Mouse (Mus musculus) heart, adult 2 months (tissue): ENCODE measurements at regions not wholly inside any gene's neighbourhood (a gene's known extent, or its start where the extent isn't known, plus 50 kb on each side); places are given as distances from the start of the nearest gene placed in this dataset.

Experiments
- DNase-seq, 2 experiments: peaks; one replicate each; pipeline ENCODE4 v3.0.0; 2021
- H3K27ac ChIP-seq: fragments of 200-600 bp; 2 replicates; pipeline ENCODE4 v1.8.1; 2022
- H3K27me3 ChIP-seq: fragments of 200-500 bp; 2 replicates; pipeline ENCODE4 v1.6.1; 2012; ENCODE audit warnings: mild to moderate bottlenecking, low read length, inconsistent platforms, mixed read lengths; ENCODE audit not compliant: control insufficient read depth, insufficient read depth
- H3K36me3 ChIP-seq: fragments of 200-500 bp; 2 replicates; pipeline ENCODE4 v1.6.1; 2012; ENCODE audit warnings: low read length, inconsistent platforms; ENCODE audit not compliant: control insufficient read depth, insufficient read depth
- H3K4me1 ChIP-seq: fragments of 200-500 bp; 2 replicates; pipeline ENCODE4 v1.6.1; 2011; ENCODE audit warnings: low read length; ENCODE audit not compliant: control insufficient read depth, insufficient read depth
- H3K4me3 ChIP-seq: fragments of 200-600 bp; 2 replicates; pipeline ENCODE4 v1.8.1; 2022
- H3K79me2 ChIP-seq: fragments of 200-500 bp; replicated peaks from 2 replicates; pipeline ENCODE4 v1.6.1; 2012; ENCODE audit warnings: mild to moderate bottlenecking, inconsistent platforms, low read length, moderate library complexity, mixed read lengths; ENCODE audit not compliant: control insufficient read depth, insufficient read depth
- H3K9ac ChIP-seq: fragments of 200-500 bp; 2 replicates; pipeline ENCODE4 v1.6.1; 2012; ENCODE audit warnings: low read depth, mild to moderate bottlenecking, control low read depth, inconsistent platforms, low read length, mixed read lengths
- CTCF ChIP-seq: fragments of 200-600 bp; IDR thresholded peaks from 2 replicates; pipeline ENCODE4 v1.8.1; 2022; ENCODE audit warnings: antibody characterized with exemption, mild to moderate bottlenecking, moderate library complexity
- EP300 ChIP-seq: fragments of 200-500 bp; IDR thresholded peaks from 2 replicates; pipeline ENCODE4 v1.6.1; 2011; ENCODE audit warnings: low read depth, low read length, control low read depth; ENCODE audit not compliant: insufficient read depth
- POLR2A ChIP-seq: fragments of 200-500 bp; IDR thresholded peaks from 2 replicates; pipeline ENCODE4 v1.6.1; 2011; ENCODE audit warnings: mild to moderate bottlenecking, low read depth, low read length, control low read depth; ENCODE audit not compliant: insufficient read depth
- WGBS: fragments of 180-500 bp; shearing (Covaris S2); methylation state at CpG from one replicate; pipeline ENCODE4 v1.1.7; 2018; 5-methylcytosine and 5-hydroxymethylcytosine counted together
- intact Hi-C: fragments of 180-260 bp; cut with DNase I; formaldehyde crosslinking; loops from one replicate; pipeline ENCODE4 v1.15.1; 2025

DNA sequence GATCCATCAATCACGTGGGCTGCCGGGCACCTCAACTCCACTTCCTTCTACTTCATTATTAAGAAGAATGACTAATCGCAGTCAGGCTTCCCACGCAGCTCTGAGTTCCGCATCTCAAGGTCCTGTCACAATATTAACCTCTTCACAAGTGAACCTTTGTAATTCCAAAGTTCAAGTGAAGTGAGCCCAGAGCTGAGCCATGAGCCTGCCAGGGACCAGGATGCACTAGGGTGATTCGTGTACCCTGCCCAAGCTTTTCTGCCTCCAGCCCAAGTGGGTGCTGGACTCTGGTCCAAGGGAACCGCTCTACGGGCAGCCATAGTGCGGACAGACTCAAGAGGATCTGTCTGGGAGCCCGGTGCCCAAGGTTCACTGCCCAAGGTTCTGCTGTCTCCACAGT is 463.4 kb downstream of the Ajap1 start:
- 80% methylated on average over 10 of the region's 10 CpGs for WGBS
- intact Hi-C loops = no loop called here

DNA sequence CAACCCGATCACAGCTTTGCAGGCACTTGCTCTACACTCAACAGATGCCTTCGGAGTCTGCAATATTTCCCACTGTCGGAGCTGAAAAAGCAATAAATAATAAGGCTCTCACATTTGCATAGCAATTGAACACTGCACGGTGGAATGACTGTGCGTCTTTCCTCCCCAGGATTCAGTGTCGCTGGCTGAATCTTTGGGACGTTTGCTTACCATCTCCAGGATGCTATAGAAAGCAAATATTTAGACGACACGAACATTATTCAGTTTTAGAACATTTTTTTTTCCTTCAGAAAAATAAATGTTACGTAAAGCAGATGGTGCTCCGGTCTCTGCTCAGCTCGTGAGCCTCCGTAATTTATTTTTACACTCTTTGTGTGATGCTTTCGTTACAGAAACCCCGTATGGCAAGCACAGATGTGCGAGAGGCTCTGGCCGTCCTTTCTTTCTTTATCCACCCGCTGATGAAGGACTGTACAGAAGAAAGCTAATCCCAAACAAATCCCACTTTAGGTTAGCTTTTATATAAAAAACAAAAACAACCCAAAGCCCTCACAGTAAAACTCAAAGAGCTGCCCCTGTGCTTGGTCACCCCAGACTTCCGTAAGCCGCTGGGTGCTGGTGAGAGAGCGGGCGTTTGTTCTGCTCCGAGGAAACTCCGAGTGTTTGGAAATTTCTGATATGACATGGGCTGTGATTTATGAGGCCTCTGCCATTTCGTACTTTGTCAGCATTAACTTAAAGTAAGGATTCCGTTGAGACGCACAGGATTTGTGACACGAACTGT is 464.3 kb downstream of the Ajap1 start:
- Histone ChIP-seq H3K4me3 (no peak overlapping the region), H3K9ac (no peak overlapping the region), H3K27ac (no peak overlapping the region), H3K4me1 (no peaks in the 10 kb centered on the region), H3K36me3 (no peaks in the 10 kb centered on the region), H3K27me3 (no peaks in the 10 kb centered on the region), H3K79me2 (no peaks in the 10 kb centered on the region)
- intact Hi-C loops = no loop called here
- TF ChIP-seq POLR2A = no peak
- no peak for TF ChIP-seq EP300
- TF ChIP-seq CTCF = no peak
- DNase-seq = no peak
- 82% methylated on average over 28 of the region's 28 CpGs for WGBS

More for the DNA sequence above, 463.4 kb downstream of the Ajap1 start:
- no peaks in the 10 kb centered on the region for H3K4me1 ChIP-seq
- TF ChIP-seq POLR2A (no peak), CTCF (no peak), EP300 (no peak)
- no peaks in the 10 kb centered on the region for H3K27me3 ChIP-seq
- DNase-seq = no peak
- no peak overlapping the region for H3K4me3 ChIP-seq
- H3K9ac ChIP-seq = no peak overlapping the region
- H3K27ac ChIP-seq = no peak overlapping the region
- H3K36me3 ChIP-seq = no peaks in the 10 kb centered on the region
- H3K79me2 ChIP-seq = no peaks in the 10 kb centered on the region

DNA sequence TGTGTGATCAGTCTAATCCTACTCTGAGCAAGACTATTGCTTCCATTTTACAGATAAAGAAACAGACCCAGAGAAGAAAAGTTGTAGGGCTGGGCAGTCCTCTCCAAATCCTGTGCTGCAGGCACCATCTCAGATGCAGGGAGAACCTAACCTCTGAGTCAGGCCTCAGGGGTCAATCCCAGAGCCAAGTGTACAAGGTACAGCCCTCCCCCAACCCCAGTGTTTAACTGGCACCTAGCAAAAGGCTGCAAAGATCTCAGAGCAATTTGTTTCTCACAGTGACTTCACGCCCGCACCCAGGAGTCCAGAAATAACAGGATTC is 464.8 kb downstream of the Ajap1 start:
- Histone ChIP-seq H3K27ac (no peak overlapping the region), H3K9ac (no peak overlapping the region), H3K79me2 (no peaks in the 10 kb centered on the region), H3K4me3 (no peak overlapping the region), H3K36me3 (no peaks in the 10 kb centered on the region), H3K27me3 (no peaks in the 10 kb centered on the region), H3K4me1 (no peaks in the 10 kb centered on the region)
- WGBS = 98% methylated on average over 2 of the region's 2 CpGs
- intact Hi-C loops = no loop called here
- TF ChIP-seq CTCF (no peak), POLR2A (no peak), EP300 (no peak)
- DNase-seq = no peak

DNA sequence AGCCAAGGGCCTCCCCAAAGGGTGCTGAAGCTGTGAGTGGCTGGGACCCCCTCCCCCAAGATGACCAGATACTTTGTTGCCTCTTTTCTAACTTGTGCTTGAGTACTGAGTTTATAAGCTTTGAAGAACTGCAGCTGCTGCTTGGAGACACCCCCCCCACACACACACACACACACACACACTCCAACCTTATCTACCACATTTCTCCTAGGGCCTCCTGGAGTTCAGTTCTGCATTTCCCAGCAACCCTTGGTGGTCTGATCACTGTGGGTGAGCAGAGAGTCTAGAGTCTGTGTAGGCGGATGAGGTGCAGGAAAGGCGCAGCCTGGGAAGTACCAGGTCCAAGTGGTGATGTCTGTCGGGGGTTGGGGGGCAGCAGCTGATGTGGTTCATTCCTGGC is 479.3 kb downstream of the Ajap1 start:
- H3K4me1 ChIP-seq = no peaks in the 10 kb centered on the region
- H3K36me3 ChIP-seq = no peaks in the 10 kb centered on the region
- H3K27me3 ChIP-seq = no peaks in the 10 kb centered on the region
- no peak for DNase-seq
- intact Hi-C loops = no loop called here
- H3K9ac ChIP-seq = no peak overlapping the region
- 52% methylated on average over 3 of the region's 3 CpGs for WGBS
- no peak overlapping the region for H3K4me3 ChIP-seq
- TF ChIP-seq POLR2A (no peak), CTCF (no peak), EP300 (no peak)
- no peak overlapping the region for H3K27ac ChIP-seq
- H3K79me2 ChIP-seq = no peaks in the 10 kb centered on the region

DNA sequence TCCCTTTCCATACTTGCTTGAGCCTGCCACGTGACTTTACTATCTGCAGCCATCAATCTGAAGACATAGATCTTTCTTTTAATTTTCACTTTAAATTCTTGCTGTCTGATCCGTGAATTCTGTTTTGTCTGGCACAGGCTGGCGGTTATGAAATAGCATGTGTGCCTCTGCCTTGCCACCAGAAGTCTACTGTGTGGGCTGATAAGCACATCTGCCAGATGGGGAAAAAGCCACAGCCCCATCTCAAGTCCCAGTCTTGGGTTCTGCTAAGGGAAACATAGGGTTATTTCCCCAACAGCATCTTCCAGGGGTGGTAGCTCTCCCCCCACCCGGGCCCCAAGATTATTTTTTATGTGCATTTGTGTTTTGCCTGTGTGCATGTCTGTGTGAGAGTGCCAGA is 480.1 kb downstream of the Ajap1 start:
- Histone ChIP-seq H3K27ac (no peak overlapping the region), H3K4me3 (no peak overlapping the region), H3K27me3 (no peaks in the 10 kb centered on the region), H3K9ac (no peak overlapping the region), H3K79me2 (no peaks in the 10 kb centered on the region), H3K36me3 (no peaks in the 10 kb centered on the region), H3K4me1 (no peaks in the 10 kb centered on the region)
- WGBS = 62% methylated on average over 4 of the region's 4 CpGs
- TF ChIP-seq EP300 (no peak), CTCF (no peak), POLR2A (no peak)
- no peak for DNase-seq
- intact Hi-C loops = no loop called here

GRCm38 (mm10) chr4:153001761-153002160 is 480.9 kb downstream of the Ajap1 start:
- Histone ChIP-seq H3K4me3 (no peak overlapping the region), H3K9ac (no peak overlapping the region), H3K4me1 (no peaks in the 10 kb centered on the region), H3K79me2 (no peaks in the 10 kb centered on the region), H3K27me3 (no peaks in the 10 kb centered on the region), H3K36me3 (no peaks in the 10 kb centered on the region), H3K27ac (no peak overlapping the region)
- TF ChIP-seq POLR2A (no peak), CTCF (no peak), EP300 (no peak)
- WGBS = 88% methylated on average over 6 of the region's 6 CpGs
- intact Hi-C loops = no loop called here
- no peak for DNase-seq
